Mouse (Mus musculus): Measurements from ENCODE around the gene 1700024B05Rik.
"Not testable (repeated sequence)": the region's sequence is repeated elsewhere in the genome, so short reads cannot be mapped to it uniquely, and the experiment has no call there.

DNA sequence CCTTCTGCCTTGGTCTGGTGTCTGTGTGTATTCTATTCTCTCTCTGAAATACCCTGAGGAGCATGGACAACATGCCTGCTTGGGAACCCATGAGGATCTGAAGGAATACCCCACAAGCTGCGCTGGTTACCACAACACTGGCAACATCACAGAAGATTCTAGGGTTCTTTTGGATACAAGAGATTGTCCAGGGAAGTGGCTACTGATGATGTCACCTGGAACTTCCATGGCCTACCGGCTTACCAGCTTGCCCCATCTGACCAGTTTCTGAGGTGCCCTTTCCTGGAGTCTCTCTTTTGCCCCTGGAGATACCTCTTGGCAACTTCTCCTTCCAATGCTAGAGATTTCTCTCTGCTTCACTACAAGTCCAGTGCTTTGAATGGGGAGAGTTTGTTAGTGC lies 36.6 kb upstream of the 1700024B05Rik start, which contains the start of gene Gm7980:
- TF ChIP-seq CTCF (IDR thresholded peaks at IDR 0.05; ENCODE audit: borderline replicate concordance, insufficient read depth, low read depth, low read length); POLR2A (IDR thresholded peaks at IDR 0.05; ENCODE audit: borderline replicate concordance, insufficient read depth, low read length): not testable (repeated sequence)

Measured in cerebellum, adult 2 months (tissue).